Comparison of ENCODE assay signal across 17 mouse cellular contexts in the genomic region with DNA sequence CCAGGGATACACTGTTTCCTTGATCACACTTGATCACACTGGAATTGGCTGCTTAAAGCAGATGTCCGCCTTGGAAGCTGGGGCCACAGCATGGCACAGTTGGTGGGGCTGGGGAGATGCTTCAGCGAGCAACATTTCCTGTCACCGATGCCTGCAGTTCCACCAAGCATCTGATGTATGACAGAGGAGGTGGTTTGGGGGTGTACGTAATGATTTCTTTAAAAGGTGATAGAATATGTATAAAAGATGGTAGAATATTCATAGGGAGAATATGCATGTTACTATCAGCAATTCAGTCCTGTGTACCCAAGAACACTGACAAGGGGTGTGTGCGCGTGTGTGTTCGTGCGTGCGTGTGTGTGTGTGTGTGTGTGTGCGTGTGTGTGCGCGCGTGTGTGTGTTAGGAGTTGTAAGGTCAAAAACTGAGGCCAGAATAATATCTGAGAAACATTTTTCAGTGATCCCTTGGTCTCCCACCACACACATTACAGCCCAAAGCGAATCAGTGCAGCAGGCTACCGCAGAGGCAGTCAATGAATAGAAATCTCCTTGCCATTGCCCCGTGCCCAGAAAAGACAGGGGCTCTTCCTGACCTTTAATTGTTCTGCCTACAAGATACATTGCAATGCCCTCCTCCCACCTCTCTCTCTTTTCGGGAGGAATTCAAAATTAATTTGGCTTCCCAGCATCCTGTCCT.
DNase-seq lines count a peak whose midpoint lies in the region; ATAC-seq and TF ChIP-seq lines count a peak whose summit lies in the region.
"Had no signal": no experiment of that assay in that cellular context is flagged by ENCODE, and none has a peak within 500 bp of the region (broad histone marks: within the 10 kb centered on the region; RNA-seq: fewer than 3 reads in every experiment).

No protein-coding gene starts in this region.

- DNase-seq in layer of hippocampus, adult 2 months (ENCODE audit: low spot score in 2 of 2), result peak in 1 of 2 experiments; percentile 28
- no peak for DNase-seq in layer of hippocampus, postnatal 10 days (ENCODE audit: low spot score in 2 of 2)
- DNase-seq in limb, embryonic 10.5 days (ENCODE audit: low spot score), result no peak
- no peak for DNase-seq in ovary, postnatal 10 days (ENCODE audit: low spot score)
- DNase-seq in natural killer cell, adult 2 months (ENCODE audit: low spot score in 2 of 2), result no peak
- DNase-seq in thymus, postnatal 0 days (ENCODE audit: low spot score), result no peak
- DNase-seq: adrenal gland, adult 8-10 months; cerebellum, postnatal 14 days; heart, postnatal 10 days; liver; lung, adult 2 months; right cerebral cortex, adult 18-20 months; spleen, adult 18-20 months had no signal

- H3K27ac ChIP-seq in layer of hippocampus, adult 2 months, result peak overlapping the region; percentile 40
- H3K27ac ChIP-seq in forebrain, embryonic 16.5 days (ENCODE audit: low read length), result peak overlapping the region; percentile 62
- peak overlapping the region; percentile 37; the same call in 1 of the 2 replicates for H3K27ac ChIP-seq in limb, embryonic 10.5 days
- H3K27ac ChIP-seq in neural tube, embryonic 14.5 days (ENCODE audit: low read depth, low read length), result no peak overlapping the region
- H3K27ac ChIP-seq: left cerebral cortex, adult 2 months had no signal

- H3K4me2 ChIP-seq in forebrain, embryonic 16.5 days (ENCODE audit: low read length), result no peak overlapping the region
- H3K4me2 ChIP-seq in neural tube, embryonic 14.5 days (ENCODE audit: low read depth, low read length), result no peak overlapping the region; the same call in 1 of the 2 replicates

- 71% methylated on average over 17 of the region's 17 CpGs for WGBS in forebrain, embryonic 16.5 days
- 79% methylated on average over 17 of the region's 17 CpGs for WGBS in limb, embryonic 10.5 days
- 63% methylated on average over 17 of the region's 17 CpGs for WGBS in neural tube, embryonic 14.5 days

- H3K27me3 ChIP-seq in forebrain, embryonic 16.5 days (replicated peaks; ENCODE audit: control insufficient read depth, insufficient read depth, low read length), result no peaks in the 10 kb centered on the region
- no peaks in the 10 kb centered on the region for H3K27me3 ChIP-seq in limb, embryonic 10.5 days (ENCODE audit: low read depth, poor library complexity, severe bottlenecking)
- no peaks in the 10 kb centered on the region for H3K27me3 ChIP-seq in neural tube, embryonic 14.5 days (ENCODE audit: control insufficient read depth, insufficient read depth, low read length)

- no peaks in the 10 kb centered on the region for H3K9me3 ChIP-seq in forebrain, embryonic 16.5 days (ENCODE audit: control insufficient read depth, low read length)
- H3K9me3 ChIP-seq in limb, embryonic 10.5 days (replicated peaks), result no peaks in the 10 kb centered on the region
- H3K9me3 ChIP-seq in neural tube, embryonic 14.5 days (ENCODE audit: control insufficient read depth, low read length), result no peaks in the 10 kb centered on the region

- peak; percentile 61 for ATAC-seq in forebrain, embryonic 16.5 days
- ATAC-seq in neural tube, embryonic 14.5 days (ENCODE audit: low read depth), result peak; percentile 44; the same call in 1 of the 2 replicates
- ATAC-seq: intestine, postnatal 0 days had no signal

- no peak overlapping the region for H3K4me3 ChIP-seq in layer of hippocampus, adult 2 months
- H3K4me3 ChIP-seq in forebrain, embryonic 16.5 days (replicated peaks; ENCODE audit: low read length), result no peak overlapping the region
- no peak overlapping the region for H3K4me3 ChIP-seq in limb, embryonic 10.5 days
- no peak overlapping the region for H3K4me3 ChIP-seq in neural tube, embryonic 14.5 days (ENCODE audit: low read depth, low read length)
- H3K4me3 ChIP-seq: left cerebral cortex, adult 2 months had no signal

- H3K9ac ChIP-seq in forebrain, embryonic 16.5 days (replicated peaks; ENCODE audit: low read depth, low read length), result no peak overlapping the region
- 0 out of 2 replicates have a peak overlapping the region, but pooled peaks have one; percentile 5 for H3K9ac ChIP-seq in neural tube, embryonic 14.5 days (replicated peaks; ENCODE audit: low read depth, low read length)

- peaks cover 13% of the 10 kb centered on the region for H3K4me1 ChIP-seq in forebrain, embryonic 16.5 days (replicated peaks; ENCODE audit: control insufficient read depth, insufficient read depth, low read length)
- peaks cover 51% of the 10 kb centered on the region for H3K4me1 ChIP-seq in limb, embryonic 10.5 days
- peaks cover 15% of the 10 kb centered on the region; the same call in 1 of the 2 replicates for H3K4me1 ChIP-seq in neural tube, embryonic 14.5 days (ENCODE audit: control insufficient read depth, insufficient read depth, low read length)

- TF ChIP-seq CTCF in layer of hippocampus, adult 2 months (conservative IDR thresholded peaks at IDR 0.05), result no peak

- H3K36me3 ChIP-seq in forebrain, embryonic 16.5 days (ENCODE audit: control insufficient read depth, insufficient read depth), result no peaks in the 10 kb centered on the region
- H3K36me3 ChIP-seq in limb, embryonic 10.5 days, result no peaks in the 10 kb centered on the region
- H3K36me3 ChIP-seq in neural tube, embryonic 14.5 days (ENCODE audit: control insufficient read depth, insufficient read depth, low read length), result no peaks in the 10 kb centered on the region
